Mouse (Mus musculus) limb, embryonic 12.5 days (tissue): ENCODE results near the gene Hmgb2. TPM values are rescaled to one million over a fixed set of nuclear protein-coding genes. Genes with fewer than 3 reads are reported as not detected.

Source experiments
- ATAC-seq: fragments of 200-750 bp; cut with Nextera tagmentation; 2 replicates; pipeline ENCODE4 v1.8.0; 2017; ENCODE audit warnings: low read depth, moderate TSS enrichment; ENCODE audit not compliant: insufficient number of reproducible peaks, insufficient read depth, low FRiP score, low TSS enrichment
- H3K27ac ChIP-seq: fragments of 300-500 bp; sonication (generic); 2 replicates; pipeline ENCODE4 v1.5.1; 2016; ENCODE audit warnings: mild to moderate bottlenecking, moderate library complexity
- H3K27me3 ChIP-seq: fragments of 300-500 bp; sonication (generic); 2 replicates; pipeline ENCODE4 v1.6.1; 2016; ENCODE audit warnings: mild to moderate bottlenecking, moderate library complexity
- H3K36me3 ChIP-seq: fragments of 300-500 bp; sonication (generic); 2 replicates; pipeline ENCODE4 v1.6.1; 2016; ENCODE audit warnings: mild to moderate bottlenecking, moderate library complexity
- H3K4me1 ChIP-seq: fragments of 300-500 bp; sonication (generic); replicated peaks from 2 replicates; pipeline ENCODE4 v1.6.1; 2016
- H3K4me2 ChIP-seq: fragments of 300-500 bp; sonication (generic); 2 replicates; pipeline ENCODE4 v1.6.1; 2016; ENCODE audit warnings: mild to moderate bottlenecking, moderate library complexity
- H3K4me3 ChIP-seq: fragments of 300-500 bp; sonication (generic); replicated peaks from 2 replicates; pipeline ENCODE4 v1.5.1; 2016; ENCODE audit warnings: mild to moderate bottlenecking
- H3K9ac ChIP-seq: fragments of 300-500 bp; sonication (generic); replicated peaks from 2 replicates; pipeline ENCODE4 v1.6.1; 2016; ENCODE audit warnings: mild to moderate bottlenecking, moderate library complexity
- H3K9me3 ChIP-seq: fragments of 300-500 bp; sonication (generic); 2 replicates; pipeline ENCODE4 v1.6.1; 2016; ENCODE audit warnings: mild to moderate bottlenecking, moderate library complexity
- WGBS: fragments of 180-500 bp; shearing (Covaris S2); methylation state at CpG from one replicate; pipeline ENCODE4 v1.1.7; 2016; 5-methylcytosine and 5-hydroxymethylcytosine counted together
- polyA plus RNA-seq: library from polyadenylated mRNA; unstranded; fragments of >200 nt; fragmentation: Nextera tagmentation; extraction: Ambion mirVana; gene quantifications from 2 replicates; pipeline ENCODE4 v1.2.1, GENCODE M21; 2016

Gene Hmgb2
- polyA plus RNA-seq = 584 and 630 TPM in 2 replicates

DNA sequence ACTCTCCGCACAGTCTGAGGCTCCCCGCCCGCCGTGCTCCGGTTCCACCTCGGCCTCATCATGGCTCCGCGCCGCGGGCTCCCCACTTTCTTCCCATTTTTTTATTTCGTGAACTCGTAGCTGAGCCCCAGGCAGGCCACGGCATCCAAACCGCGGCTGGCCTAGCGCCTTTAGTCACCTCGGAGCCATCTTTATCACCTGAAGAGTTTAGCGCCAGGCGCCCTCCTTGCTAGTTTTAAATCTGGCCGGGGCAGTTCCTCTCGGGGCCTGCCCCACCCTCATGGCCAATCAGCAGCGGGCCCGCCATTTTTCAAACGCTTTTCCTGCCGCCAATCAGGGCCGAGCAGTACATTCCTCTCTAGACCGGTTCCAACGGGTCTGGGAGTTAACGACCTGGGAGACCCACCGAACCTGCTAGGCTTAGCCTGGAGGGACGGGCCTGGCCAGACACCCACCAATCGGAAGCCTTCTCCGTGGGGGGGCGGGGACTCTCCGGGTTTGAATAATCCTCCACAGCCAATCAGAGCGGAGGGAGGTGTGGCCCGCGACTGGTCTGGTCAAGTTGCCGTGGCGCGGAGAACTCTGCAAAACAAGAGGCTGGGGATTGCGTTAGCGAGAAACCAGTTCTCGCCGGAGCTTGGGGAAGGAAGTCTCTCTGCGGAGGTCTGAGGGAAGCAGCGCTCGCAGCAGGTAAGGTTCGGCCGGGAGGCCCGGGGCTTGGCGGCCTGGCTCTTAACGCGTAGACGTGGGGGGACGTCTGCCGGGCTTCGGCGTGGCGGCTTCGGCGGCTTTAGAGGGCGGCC is at the start of gene Hmgb2:
Gene Hmgb2, plus strand, starts transcription at position 592 of the 803 bp plus-strand sequence.
- Histone ChIP-seq H3K27ac (peak within 1 kb of the TSS; percentile 100), H3K9ac (peak within 1 kb of the TSS; percentile 99)
- WGBS = under 1% methylated on average over 63 of the region's 63 CpGs

DNA sequence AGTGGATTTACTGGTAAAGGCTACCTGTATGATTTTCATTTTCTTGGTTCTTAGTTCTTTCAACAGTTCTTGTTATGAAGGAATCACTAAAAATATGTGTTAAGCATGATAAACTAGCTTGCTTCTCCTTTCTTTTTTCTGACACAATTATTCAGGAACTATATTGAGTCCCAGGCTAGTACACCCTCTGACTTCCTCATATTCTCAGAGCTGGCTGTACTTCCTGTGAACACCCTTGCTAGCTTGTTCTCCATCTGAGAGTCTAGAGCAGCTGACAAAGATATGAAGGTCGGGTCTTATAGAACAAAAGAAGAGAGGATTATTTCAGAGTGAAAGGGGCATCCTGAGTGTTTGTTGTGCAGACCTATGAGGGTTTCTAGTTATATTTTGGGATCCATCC is 48.9 kb upstream of the Hmgb2 start:
- Histone ChIP-seq H3K4me2 (no peak overlapping the region), H3K9ac (no peak overlapping the region), H3K27me3 (no peaks in the 10 kb centered on the region), H3K4me3 (no peak overlapping the region), H3K36me3 (no peaks in the 10 kb centered on the region), H3K4me1 (no peaks in the 10 kb centered on the region), H3K27ac (no peak overlapping the region), H3K9me3 (no peaks in the 10 kb centered on the region)
- no peak for ATAC-seq
- 61% methylated on average over 1 of the region's 1 CpGs for WGBS

More for the DNA sequence above, at the start of gene Hmgb2:
- Histone ChIP-seq H3K4me2 (peak within 1 kb of the TSS; percentile 82), H3K27me3 (no peaks in the 10 kb centered on the region), H3K9me3 (no peaks in the 10 kb centered on the region), H3K4me1 (peaks cover 15% of the 10 kb centered on the region), H3K4me3 (peak within 1 kb of the TSS; percentile 84), H3K36me3 (peaks cover 24% of the 10 kb centered on the region)
- ATAC-seq = peak; percentile 100

DNA sequence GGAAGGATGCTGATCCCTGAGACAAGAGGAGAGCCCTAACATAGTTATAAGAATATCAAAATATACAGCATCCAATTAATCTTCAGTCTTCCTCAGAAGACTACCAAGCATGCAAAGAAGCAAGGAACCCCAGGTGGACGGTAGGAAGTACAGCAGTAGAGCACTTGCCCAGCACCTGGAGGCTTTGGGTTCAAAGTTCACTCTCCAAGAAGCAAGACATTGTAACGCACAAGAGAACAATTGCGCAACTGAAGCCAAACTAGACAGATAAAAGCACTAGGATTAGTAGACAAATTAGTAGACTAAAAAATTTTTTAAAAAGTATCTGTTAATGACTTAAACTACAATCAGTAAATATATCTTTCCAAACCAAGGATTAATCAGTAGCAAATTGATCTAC is 48.0 kb upstream of the Hmgb2 start:
- no peaks in the 10 kb centered on the region for H3K27me3 ChIP-seq
- no peak overlapping the region for H3K9ac ChIP-seq
- H3K36me3 ChIP-seq = no peaks in the 10 kb centered on the region
- H3K4me3 ChIP-seq = no peak overlapping the region
- H3K9me3 ChIP-seq = no peaks in the 10 kb centered on the region
- 90% methylated on average over 3 of the region's 3 CpGs for WGBS
- 0 out of 2 replicates have a peak, but pooled peaks cover 2% of the 10 kb centered on the region for H3K4me1 ChIP-seq
- no peak for ATAC-seq
- no peak overlapping the region for H3K27ac ChIP-seq
- H3K4me2 ChIP-seq = no peak overlapping the region

DNA sequence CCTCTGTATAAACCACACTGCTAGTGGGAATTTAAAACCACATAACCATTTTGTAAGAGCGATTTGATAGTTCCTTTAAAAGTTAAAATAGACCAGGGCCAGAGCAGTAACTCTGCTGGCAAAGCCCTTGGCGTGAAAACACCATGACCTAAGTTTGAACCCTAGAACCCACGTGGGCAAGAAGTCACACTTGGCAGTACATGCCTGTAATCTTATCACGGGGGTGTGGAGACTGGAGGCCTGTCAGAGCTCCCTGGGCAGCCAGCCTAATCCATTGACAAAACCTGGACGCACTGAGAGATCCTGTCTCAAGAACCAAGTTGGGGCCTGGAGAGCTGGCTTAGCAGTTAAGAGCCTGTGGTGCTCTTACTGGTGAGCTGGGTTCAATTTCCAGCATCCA is 43.1 kb upstream of the Hmgb2 start:
- Histone ChIP-seq H3K4me1 (0 out of 2 replicates have a peak, but pooled peaks cover 3% of the 10 kb centered on the region), H3K27me3 (no peaks in the 10 kb centered on the region), H3K9me3 (no peaks in the 10 kb centered on the region), H3K36me3 (no peaks in the 10 kb centered on the region), H3K4me2 (no peak overlapping the region), H3K27ac (no peak overlapping the region), H3K9ac (no peak overlapping the region), H3K4me3 (no peak overlapping the region)
- ATAC-seq = no peak
- 48% methylated on average over 5 of the region's 5 CpGs for WGBS

DNA sequence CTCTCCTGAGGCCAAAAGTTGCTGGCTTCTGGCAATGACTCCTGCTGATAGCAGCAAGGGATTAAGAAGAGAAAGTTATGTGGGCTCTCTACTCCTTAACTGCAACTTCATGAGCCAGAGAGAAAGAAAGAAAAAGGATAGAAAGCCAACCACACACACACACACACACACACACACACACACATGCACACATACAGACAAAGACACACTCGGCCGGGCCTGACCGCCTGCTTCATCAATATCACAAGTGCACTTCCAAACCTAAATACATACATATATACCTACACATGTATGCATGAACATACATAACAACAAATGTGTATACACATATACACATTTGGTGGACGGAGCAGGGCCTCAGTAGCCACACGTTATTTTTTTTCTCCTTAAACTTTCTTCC is 40.8 kb upstream of the Hmgb2 start:
- Histone ChIP-seq H3K4me1 (0 out of 2 replicates have a peak, but pooled peaks cover 3% of the 10 kb centered on the region), H3K27me3 (no peaks in the 10 kb centered on the region), H3K36me3 (no peaks in the 10 kb centered on the region), H3K9ac (no peak overlapping the region), H3K9me3 (no peaks in the 10 kb centered on the region), H3K4me3 (no peak overlapping the region), H3K4me2 (no peak overlapping the region), H3K27ac (no peak overlapping the region)
- no peak for ATAC-seq
- WGBS = 90% methylated on average over 5 of the region's 5 CpGs

DNA sequence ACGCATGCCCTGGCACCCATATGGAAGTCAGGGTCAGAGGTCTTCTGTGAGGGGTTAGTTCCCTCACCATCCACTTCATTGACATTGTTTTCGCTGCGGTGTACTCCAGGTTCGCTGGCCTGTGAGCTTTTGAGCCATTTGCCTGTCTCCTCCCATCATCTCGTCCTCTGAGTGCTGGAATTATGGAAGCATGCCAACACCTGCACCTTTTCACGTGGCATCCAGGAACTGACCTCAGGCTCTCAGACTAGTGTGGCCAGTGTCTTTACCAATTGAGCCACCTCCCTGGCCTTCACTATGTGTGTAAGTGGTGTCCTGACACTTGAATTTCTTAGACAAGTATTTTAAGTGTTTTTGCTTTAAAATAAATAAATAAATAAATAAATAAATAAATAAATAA is 38.0 kb upstream of the Hmgb2 start:
- 73% methylated on average over 6 of the region's 6 CpGs for WGBS
- no peak for ATAC-seq
- no peaks in the 10 kb centered on the region for H3K9me3 ChIP-seq
- no peak overlapping the region for H3K4me3 ChIP-seq
- 0 out of 2 replicates have a peak, but pooled peaks cover 1% of the 10 kb centered on the region for H3K4me1 ChIP-seq
- no peaks in the 10 kb centered on the region for H3K36me3 ChIP-seq
- H3K27ac ChIP-seq = no peak overlapping the region
- H3K4me2 ChIP-seq = no peak overlapping the region
- H3K9ac ChIP-seq = no peak overlapping the region
- no peaks in the 10 kb centered on the region for H3K27me3 ChIP-seq

DNA sequence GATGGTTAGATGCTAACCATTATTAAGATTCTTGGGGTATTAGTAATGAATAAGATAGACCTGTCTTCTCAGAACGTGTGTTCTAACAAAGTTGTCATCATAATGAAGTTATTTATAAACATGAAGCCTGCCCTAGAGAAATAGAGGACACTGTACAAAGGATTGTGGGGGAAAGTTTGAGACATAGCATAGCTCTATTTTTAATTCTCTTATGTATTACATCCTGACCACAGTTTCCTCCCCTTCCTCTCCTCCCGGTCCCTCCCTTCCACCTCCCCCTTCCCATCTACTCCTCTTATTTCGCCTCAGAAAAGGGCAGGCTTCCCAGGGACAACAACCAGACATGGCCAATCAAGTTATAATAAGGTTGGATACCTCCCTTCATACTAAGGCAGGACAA is 33.3 kb upstream of the Hmgb2 start:
- no peaks in the 10 kb centered on the region for H3K9me3 ChIP-seq
- H3K27me3 ChIP-seq = no peaks in the 10 kb centered on the region
- peaks cover 21% of the 10 kb centered on the region for H3K36me3 ChIP-seq
- ATAC-seq = no peak
- H3K9ac ChIP-seq = no peak overlapping the region
- no peak overlapping the region for H3K27ac ChIP-seq
- no peaks in the 10 kb centered on the region for H3K4me1 ChIP-seq
- no peak overlapping the region for H3K4me3 ChIP-seq
- WGBS = 65% methylated on average over 3 of the region's 3 CpGs
- no peak overlapping the region for H3K4me2 ChIP-seq

DNA sequence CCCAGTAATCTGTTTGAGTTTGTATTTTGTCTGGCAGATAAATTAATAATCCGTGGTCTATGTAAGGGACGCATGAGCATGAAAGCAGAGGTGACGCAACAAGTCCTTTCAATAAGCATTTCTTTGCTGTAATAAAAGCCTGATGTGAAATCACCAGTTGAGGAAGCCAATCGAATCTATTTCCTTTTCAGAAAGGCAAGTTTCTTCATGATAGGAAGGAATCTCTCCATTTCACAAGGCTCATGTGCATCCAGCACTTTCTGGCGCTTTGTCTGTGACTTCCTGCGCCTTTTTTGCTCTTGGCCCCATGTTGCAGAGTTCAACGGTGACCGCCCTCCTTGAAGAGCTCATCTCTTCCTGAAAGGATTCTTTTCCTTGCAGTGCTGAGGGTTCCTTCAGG is 32.0 kb upstream of the Hmgb2 start:
- H3K4me1 ChIP-seq = no peaks in the 10 kb centered on the region
- ATAC-seq = no peak
- H3K36me3 ChIP-seq = peaks cover 24% of the 10 kb centered on the region
- H3K9me3 ChIP-seq = no peaks in the 10 kb centered on the region
- no peak overlapping the region for H3K27ac ChIP-seq
- 91% methylated on average over 8 of the region's 8 CpGs for WGBS
- H3K27me3 ChIP-seq = no peaks in the 10 kb centered on the region
- no peak overlapping the region for H3K9ac ChIP-seq
- no peak overlapping the region for H3K4me2 ChIP-seq
- no peak overlapping the region for H3K4me3 ChIP-seq

DNA sequence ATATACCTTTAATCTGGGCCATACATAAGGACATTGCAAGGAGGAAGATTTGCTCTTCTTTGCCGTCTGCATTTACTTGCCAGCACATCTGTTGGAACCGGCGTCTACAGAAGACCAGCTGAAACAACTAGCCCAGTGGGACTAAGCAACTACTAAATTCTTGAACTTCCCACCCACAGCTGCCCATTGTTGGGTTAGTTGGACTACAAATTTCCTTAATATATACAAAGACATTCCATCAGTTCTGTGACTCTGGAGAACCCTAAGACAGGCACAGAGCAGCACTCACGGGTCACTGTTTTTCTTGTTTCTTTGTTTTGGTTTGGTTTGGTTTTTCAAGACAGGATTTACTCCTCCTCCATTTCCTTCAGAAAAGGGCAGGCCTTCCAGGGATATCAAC is 31.1 kb upstream of the Hmgb2 start:
- H3K4me1 ChIP-seq = peaks cover 4% of the 10 kb centered on the region
- 85% methylated on average over 4 of the region's 4 CpGs for WGBS
- H3K4me3 ChIP-seq = no peak overlapping the region
- no peak for ATAC-seq
- H3K9me3 ChIP-seq = no peaks in the 10 kb centered on the region
- no peaks in the 10 kb centered on the region for H3K27me3 ChIP-seq
- H3K27ac ChIP-seq = no peak overlapping the region
- no peak overlapping the region for H3K4me2 ChIP-seq
- H3K9ac ChIP-seq = no peak overlapping the region
- H3K36me3 ChIP-seq = peaks cover 24% of the 10 kb centered on the region

DNA sequence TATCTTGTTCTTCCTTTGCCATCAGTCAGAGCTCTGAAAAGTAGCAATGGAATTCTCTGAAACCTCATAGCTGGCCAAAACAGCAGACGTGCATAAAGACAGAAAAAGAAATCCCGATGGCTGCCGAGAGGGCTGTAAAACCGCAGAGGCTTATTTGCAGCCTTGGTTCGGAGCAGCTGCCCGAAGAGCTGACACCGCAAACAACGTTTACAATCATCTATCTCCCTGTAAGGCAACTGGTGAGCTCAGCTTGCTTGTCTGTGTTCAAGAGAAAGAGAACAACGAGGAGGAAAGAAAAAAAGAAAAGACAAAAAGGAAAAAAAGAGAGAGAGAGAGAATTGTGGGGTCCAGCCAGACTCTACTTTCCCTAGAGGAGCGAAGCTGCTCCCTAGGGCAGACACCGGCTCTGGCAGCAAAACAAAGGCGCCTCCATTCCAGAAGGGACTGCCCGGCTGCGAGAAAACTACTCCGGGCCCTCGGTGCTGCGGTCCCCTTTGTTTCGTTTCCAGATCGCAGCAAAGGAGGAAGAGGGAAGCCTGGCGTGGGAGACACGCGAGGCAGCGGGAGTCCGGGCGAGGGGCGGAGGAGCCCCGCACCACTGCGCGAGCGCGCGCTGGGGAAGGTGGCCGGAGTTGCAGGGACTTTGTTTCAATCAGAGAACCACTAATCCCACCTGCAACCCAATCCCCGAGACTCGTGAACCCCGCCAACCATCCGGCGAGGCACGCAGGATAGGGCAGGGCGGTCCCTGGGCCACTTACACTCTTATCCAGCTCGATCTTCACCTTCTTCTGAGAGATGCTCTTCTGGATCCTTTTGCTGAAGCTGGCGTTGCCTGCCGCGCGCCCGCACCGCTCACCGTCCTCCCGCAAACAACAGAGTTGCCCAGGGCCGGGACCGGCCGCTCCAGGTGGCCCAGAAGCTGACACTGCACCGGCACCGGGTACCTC is 24.9 kb upstream of the Hmgb2 start:
- Histone ChIP-seq H3K27me3 (no peaks in the 10 kb centered on the region), H3K27ac (peak overlapping the region; percentile 98), H3K36me3 (peaks cover 15% of the 10 kb centered on the region), H3K4me2 (peak overlapping the region; percentile 77), H3K9me3 (no peaks in the 10 kb centered on the region), H3K4me1 (peaks cover 7% of the 10 kb centered on the region), H3K4me3 (peak overlapping the region; percentile 95), H3K9ac (peak overlapping the region; percentile 93)
- WGBS = under 1% methylated on average over 54 of the region's 54 CpGs
- ATAC-seq = peak; percentile 63
